Mouse (Mus musculus) c-Kit-positive CD71-negative TER-119-negative erythroid progenitor cells, embryonic 14.5 days (primary cell): ENCODE results near the gene Adap1.
A peak's percentile ranks its signal among the peaks of the same experiment; 100 is the strongest.

Experiments
- DNase-seq: peaks from one replicate; pipeline ENCODE4 v3.0.0-alpha.2; 2013; ENCODE audit warnings: low read depth

Gene Adap1

GRCm38 (mm10) chr5:139325395-139325966 lies at the start of gene Adap1:
Gene Adap1, minus strand, starts transcription at chr5:139325622.
- DNase-seq: no peak

GRCm38 (mm10) chr5:139374841-139375240 lies 49.4 kb upstream of the Adap1 start:
- no peak for DNase-seq

- DNase-seq: no peak
These were observed 48.5 kb upstream of the Adap1 start for GRCm38 (mm10) chr5:139373889-139374444.

GRCm38 (mm10) chr5:139373126-139373525 lies 47.7 kb upstream of the Adap1 start:
- DNase-seq: no peak

GRCm38 (mm10) chr5:139371631-139372401 lies 46.4 kb upstream of the Adap1 start:
- DNase-seq: peak; percentile 87

GRCm38 (mm10) chr5:139371118-139371517 lies 45.7 kb upstream of the Adap1 start:
- DNase-seq: no peak

GRCm38 (mm10) chr5:139370336-139370735 lies 44.9 kb upstream of the Adap1 start:
- DNase-seq: no peak

- DNase-seq: no peak
These were observed 43.4 kb upstream of the Adap1 start for GRCm38 (mm10) chr5:139368638-139369320.

- DNase-seq: no peak
These were observed 42.5 kb upstream of the Adap1 start for GRCm38 (mm10) chr5:139367884-139368458.

GRCm38 (mm10) chr5:139366484-139366883 lies 41.1 kb upstream of the Adap1 start:
- no peak for DNase-seq

GRCm38 (mm10) chr5:139365827-139366226 lies 40.4 kb upstream of the Adap1 start:
- no peak for DNase-seq

GRCm38 (mm10) chr5:139364911-139365571 lies 39.6 kb upstream of the Adap1 start:
- no peak for DNase-seq

- DNase-seq: peak; percentile 87
These were observed 39.0 kb upstream of the Adap1 start for GRCm38 (mm10) chr5:139364260-139364910.

GRCm38 (mm10) chr5:139363858-139364257 lies 38.4 kb upstream of the Adap1 start:
- DNase-seq: no peak

- DNase-seq: no peak
These were observed 33.8 kb upstream of the Adap1 start for GRCm38 (mm10) chr5:139359244-139359643.

- no peak for DNase-seq
These were observed 33.2 kb upstream of the Adap1 start for GRCm38 (mm10) chr5:139358653-139359052.

- DNase-seq: no peak
These were observed 29.9 kb upstream of the Adap1 start for GRCm38 (mm10) chr5:139355235-139355772.

GRCm38 (mm10) chr5:139353946-139354345 lies 28.5 kb upstream of the Adap1 start:
- no peak for DNase-seq

- peak; percentile 81 for DNase-seq
These were observed 28.1 kb upstream of the Adap1 start for GRCm38 (mm10) chr5:139353496-139353895.

GRCm38 (mm10) chr5:139352317-139352716 lies 26.9 kb upstream of the Adap1 start, which contains the start of gene Cyp2w1:
Gene Cyp2w1, plus strand, starts transcription at chr5:139352617.
- no peak for DNase-seq

GRCm38 (mm10) chr5:139351628-139352027 lies 26.2 kb upstream of the Adap1 start:
- no peak for DNase-seq
